Mouse (Mus musculus) thymus, postnatal 4 days (tissue): Measurements from ENCODE around the gene Tmem63a.

Experiments
- DNase-seq: peaks from one replicate; pipeline ENCODE4 v3.0.0; 2021

The Tmem63a gene

GRCm38 (mm10) chr1:181011601-181012000, 69.5 kb downstream of the Tmem63a start:
- DNase-seq, result no peak

DNA sequence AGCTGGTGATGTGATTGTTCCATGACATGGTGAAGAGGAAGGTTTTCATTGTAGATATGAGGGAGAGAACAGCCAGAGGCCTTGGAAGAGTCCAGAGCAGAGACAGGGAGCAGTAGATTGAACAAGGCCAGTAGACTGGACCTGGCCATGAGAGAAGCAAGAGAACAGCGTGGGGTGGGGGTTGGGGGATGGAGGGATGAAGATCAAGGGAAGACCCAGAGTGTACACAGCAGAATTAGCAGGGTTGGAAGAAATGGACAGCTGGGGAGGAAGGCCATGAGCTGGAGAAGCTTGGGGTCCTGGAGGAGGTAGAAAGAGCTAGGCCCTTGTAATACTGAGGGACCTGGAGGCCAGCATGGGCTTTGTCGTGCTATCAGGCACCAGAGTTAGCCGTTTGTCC, 70.3 kb downstream of the Tmem63a start:
- DNase-seq, result no peak

DNA sequence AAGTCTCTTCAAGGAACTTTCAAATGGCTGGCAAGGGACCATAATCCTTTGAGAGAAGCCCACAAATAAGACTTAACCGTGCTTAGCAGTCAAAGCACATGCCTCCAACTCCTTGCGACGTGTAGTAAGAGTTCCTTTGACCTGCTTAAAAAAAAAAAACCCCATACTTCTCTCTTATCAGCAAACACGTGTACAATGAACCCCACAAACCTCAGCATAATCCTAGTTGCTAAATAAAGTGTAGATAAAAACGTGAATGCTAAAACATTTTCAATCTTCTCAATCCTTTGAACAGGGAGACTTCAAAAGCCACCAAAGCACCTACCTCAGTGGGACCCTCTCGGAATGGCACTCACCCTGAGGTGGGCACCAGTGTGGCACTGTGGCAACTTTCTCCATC, 71.3 kb downstream of the Tmem63a start:
- DNase-seq, result no peak

DNA sequence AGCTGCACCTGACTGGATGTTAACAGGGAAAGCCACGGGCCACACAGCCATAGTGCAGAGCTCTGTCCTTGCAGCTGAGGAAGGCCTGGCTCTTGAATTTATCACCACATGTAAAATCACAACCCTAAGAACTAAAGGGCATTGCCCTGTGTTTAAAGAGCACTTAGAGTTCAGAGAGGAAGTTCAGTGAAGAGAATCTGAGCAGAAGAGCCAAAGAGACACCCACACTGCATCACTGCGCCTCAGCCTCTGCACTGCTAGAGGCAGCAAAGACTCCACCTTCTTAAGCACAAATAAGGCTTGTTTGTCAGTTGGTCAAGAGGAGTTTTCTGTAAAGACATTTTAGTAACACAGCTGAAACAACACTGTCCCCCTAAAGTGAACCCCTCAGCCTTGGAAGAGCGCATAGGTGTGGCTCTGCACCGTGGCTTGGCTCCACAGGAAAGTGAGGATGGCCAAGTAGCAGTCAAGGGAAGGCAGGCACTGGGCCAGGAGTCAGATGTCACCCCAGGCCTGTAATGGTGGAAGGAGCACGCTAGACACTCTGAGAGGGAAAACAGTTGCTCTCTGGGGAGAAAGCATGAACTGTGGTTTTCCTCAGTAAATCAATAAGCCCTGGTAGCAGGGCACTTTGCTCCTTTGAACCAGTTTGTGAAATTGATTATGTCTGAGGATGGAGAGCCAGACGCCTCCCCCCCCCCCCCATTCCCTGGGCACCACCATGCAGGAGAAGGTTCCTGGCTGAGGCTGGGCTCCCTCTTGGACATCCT, 72.8 kb downstream of the Tmem63a start:
- no peak for DNase-seq

DNA sequence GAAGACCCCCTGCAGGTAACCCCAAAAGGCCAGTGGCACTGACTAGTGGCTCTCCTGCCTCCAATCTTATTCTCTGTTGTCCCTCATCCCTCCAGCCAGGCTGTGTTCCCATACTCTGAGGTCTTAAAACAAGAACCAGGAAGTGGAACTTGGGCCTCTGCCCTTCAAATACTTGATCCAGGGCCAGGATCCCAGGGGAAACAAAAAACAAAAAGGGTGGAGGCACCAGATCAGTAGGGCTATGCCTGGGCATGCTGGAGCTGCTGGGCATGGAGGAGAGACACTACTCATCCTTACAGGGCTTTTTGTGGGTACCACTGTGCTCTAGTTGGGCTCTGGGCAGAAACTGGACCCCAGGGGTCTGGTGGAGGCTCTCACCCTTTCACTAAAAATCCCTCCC, 73.4 kb downstream of the Tmem63a start:
- no peak for DNase-seq

- DNase-seq, result no peak
Measured at GRCm38 (mm10) chr1:181016045-181016444, 73.9 kb downstream of the Tmem63a start.

GRCm38 (mm10) chr1:181016532-181017131, 74.5 kb downstream of the Tmem63a start:
- peak; percentile 65 for DNase-seq

GRCm38 (mm10) chr1:181017212-181017711, 75.1 kb downstream of the Tmem63a start:
- DNase-seq, result peak; percentile 91

- no peak for DNase-seq
Measured at GRCm38 (mm10) chr1:181017890-181018420, 75.8 kb downstream of the Tmem63a start.

- DNase-seq, result no peak
Measured at GRCm38 (mm10) chr1:181020756-181021487, 78.8 kb downstream of the Tmem63a start, which contains the start of gene Ephx1. Gene Ephx1 (minus strand): TSS chr1:181020904.

DNA sequence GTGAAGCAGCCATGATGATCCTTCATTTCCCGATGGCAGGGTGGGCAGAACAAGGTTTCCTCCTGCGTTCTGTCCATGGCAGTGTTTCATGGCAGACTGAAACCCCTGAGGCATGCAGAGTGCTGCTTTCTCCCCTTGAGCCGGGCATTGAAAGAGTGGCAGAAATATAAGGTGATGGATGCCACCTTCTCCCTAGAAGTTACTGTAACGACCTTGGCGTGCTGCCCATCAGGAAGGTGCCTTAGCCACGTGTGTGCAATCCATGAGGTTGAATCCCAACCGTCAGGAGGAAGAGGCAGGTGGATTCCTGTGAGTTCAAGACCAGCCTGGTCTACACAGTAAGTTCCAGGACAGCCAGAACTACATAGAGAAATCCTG, 79.3 kb downstream of the Tmem63a start:
- DNase-seq, result no peak

GRCm38 (mm10) chr1:181022265-181022664, 80.1 kb downstream of the Tmem63a start:
- DNase-seq, result peak; percentile 83
